Mouse (Mus musculus) ES-Bruce4 (cell line): ENCODE results near the gene Trim47.

Source experiments
- CTCF ChIP-seq: IDR thresholded peaks from one replicate; pipeline ENCODE4 v1.8.1; 2011; ENCODE audit warnings: low read depth, low read length
- EP300 ChIP-seq: IDR thresholded peaks from 2 replicates; pipeline ENCODE4 v1.6.1; 2011; ENCODE audit warnings: low read depth, low read length; ENCODE audit not compliant: insufficient read depth

DNA sequence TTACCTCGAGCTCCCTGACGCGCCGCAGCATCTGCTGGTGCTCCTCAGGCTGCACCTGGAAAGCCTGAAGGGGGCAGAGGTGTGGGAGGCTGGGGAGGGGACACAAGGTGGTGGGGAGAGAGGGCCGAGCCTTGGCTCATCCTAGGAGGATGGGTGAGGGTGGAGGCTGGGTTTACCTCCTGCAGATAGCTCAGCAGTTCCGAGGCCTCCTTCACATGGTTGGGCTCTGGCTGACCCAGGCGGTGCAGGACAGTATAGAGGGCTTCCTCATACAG, 50.8 kb downstream of the Trim47 start:
- TF ChIP-seq CTCF (no peak), EP300 (no peak)
